Mouse (Mus musculus): ENCODE measurements around the gene Olfr1394. TPM values are rescaled to one million over a fixed set of nuclear protein-coding genes. Genes with fewer than 3 reads are reported as not detected.
"Not testable (repeated sequence)": the region's sequence is repeated elsewhere in the genome, so short reads cannot be mapped to it uniquely, and the experiment has no call there.

Olfr1394 gene
- total RNA-seq, 2 experiments from 2014 or later: not detected

- no peak for DNase-seq (ENCODE audit: low spot score in 2 of 2)
Measured at GRCm38 (mm10) chr11:49187701-49188100, 33.5 kb downstream of the Olfr1394 start.

GRCm38 (mm10) chr11:49189737-49190136, 35.6 kb downstream of the Olfr1394 start:
- peak; percentile 17 to 67 for DNase-seq (ENCODE audit: low spot score in 2 of 2)

GRCm38 (mm10) chr11:49191083-49191482, 36.9 kb downstream of the Olfr1394 start:
- DNase-seq (ENCODE audit: low spot score in 2 of 2): no peak

- DNase-seq (ENCODE audit: low spot score in 2 of 2): not testable (repeated sequence)
Measured at GRCm38 (mm10) chr11:49194771-49195170, 40.6 kb downstream of the Olfr1394 start.

- DNase-seq (ENCODE audit: low spot score in 2 of 2): no peak
Measured at GRCm38 (mm10) chr11:49195819-49196322, 41.7 kb downstream of the Olfr1394 start.

- DNase-seq (ENCODE audit: low spot score in 2 of 2): no peak
Measured at GRCm38 (mm10) chr11:49200666-49201065, 46.5 kb downstream of the Olfr1394 start.

GRCm38 (mm10) chr11:49201142-49201541, 47.0 kb downstream of the Olfr1394 start:
- no peak for DNase-seq (ENCODE audit: low spot score in 2 of 2)

- DNase-seq (ENCODE audit: low spot score in 2 of 2): no peak
Measured at GRCm38 (mm10) chr11:49202071-49202470, 47.9 kb downstream of the Olfr1394 start.

GRCm38 (mm10) chr11:49202523-49203061, 48.4 kb downstream of the Olfr1394 start:
- peak in 1 of 2 experiments; percentile 16 for DNase-seq (ENCODE audit: low spot score in 2 of 2)

GRCm38 (mm10) chr11:49203129-49203768, 49.1 kb downstream of the Olfr1394 start, which contains the start of gene Zfp62:
Gene Zfp62, plus strand, starts transcription at chr11:49203292.
- DNase-seq (ENCODE audit: low spot score in 2 of 2): peak; percentile 91 to 93

GRCm38 (mm10) chr11:49203771-49204497, 49.8 kb downstream of the Olfr1394 start:
- DNase-seq (ENCODE audit: low spot score in 2 of 2): peak in 1 of 2 experiments; percentile 10

GRCm38 (mm10) chr11:49205080-49205590, 51.0 kb downstream of the Olfr1394 start:
- DNase-seq (ENCODE audit: low spot score in 2 of 2): no peak

- DNase-seq (ENCODE audit: low spot score in 2 of 2): no peak
Measured at GRCm38 (mm10) chr11:49207495-49207894, 53.3 kb downstream of the Olfr1394 start.

Other genes with a start within 250 kb of the Olfr1394 start
- gene Psme2b, start 208.2 kb upstream of the Olfr1394 start, total RNA-seq (2021): 1 to 10 TPM in 1 of 2 experiments, under 1 TPM in 1; 0.81 to 1.2 TPM
- gene Olfr56, start 175.5 kb upstream of the Olfr1394 start, total RNA-seq (2021): not detected
- 1 to 10 TPM in 1 of 2 experiments, under 1 TPM in 1; 0.52 to 1.6 TPM for gene 9930111J21Rik1, start 175.0 kb upstream of the Olfr1394 start, total RNA-seq (2021)
- gene Gm12185, start 162.2 kb upstream of the Olfr1394 start, total RNA-seq (2021): not detected
- under 1 TPM in 1 of 2 experiments, not detected in 1; 0.30 TPM for gene Tgtp1, start 160.2 kb upstream of the Olfr1394 start, total RNA-seq (2021)
- gene 9930111J21Rik2, start 103.1 kb upstream of the Olfr1394 start, total RNA-seq (2021): 1 to 10 TPM in 1 of 2 experiments, under 1 TPM in 1; 0.91 to 1.4 TPM
- gene Tgtp2, start 90.2 kb upstream of the Olfr1394 start, total RNA-seq (2021): not detected
- gene Ifi47, start 77.8 kb upstream of the Olfr1394 start, total RNA-seq (2021): under 1 TPM; 0.31 to 0.65 TPM
- not detected for gene Olfr1396, start 39.5 kb upstream of the Olfr1394 start, total RNA-seq (2021)
- not detected for gene Olfr1395, start 12.1 kb upstream of the Olfr1394 start, total RNA-seq (2021)
- gene Btnl9, start 32.8 kb downstream of the Olfr1394 start, total RNA-seq (2021): under 1 TPM in 1 of 2 experiments, not detected in 1; 0.07 TPM
- 10 to 100 TPM; 28.2 to 35.5 TPM for gene Zfp62, start 48.9 kb downstream of the Olfr1394 start, total RNA-seq (2021)
- 10 to 100 TPM; 48.7 to 50.9 TPM for gene Mgat1, start 89.8 kb downstream of the Olfr1394 start, total RNA-seq (2021)
- gene Olfr1393, start 123.9 kb downstream of the Olfr1394 start, total RNA-seq (2021): under 1 TPM; 0.14 to 0.26 TPM
- gene Olfr1392, start 130.9 kb downstream of the Olfr1394 start, total RNA-seq (2021): not detected
- not detected for gene Olfr10, start 150.4 kb downstream of the Olfr1394 start, total RNA-seq (2021)
- not detected for gene Olfr1391, start 168.4 kb downstream of the Olfr1394 start, total RNA-seq (2021)
- gene Olfr1390, start 180.8 kb downstream of the Olfr1394 start, total RNA-seq (2021): not detected

Data from layer of hippocampus, postnatal 14 days (tissue).